Mouse (Mus musculus) myocyte (in vitro differentiated cells): Measurements from ENCODE around the gene Spaca5.

Source experiments
- CEBPB ChIP-seq: IDR thresholded peaks from 2 replicates; pipeline ENCODE4 v1.6.1; 2011; ENCODE audit warnings: mild to moderate bottlenecking, moderate library complexity; ENCODE audit not compliant: poor library complexity, insufficient read depth, severe bottlenecking
- E2F4 ChIP-seq: IDR thresholded peaks from one replicate; pipeline ENCODE4 v1.6.1; 2011; ENCODE audit warnings: mild to moderate bottlenecking, control low read depth, moderate library complexity; ENCODE audit not compliant: insufficient read depth
- MAX ChIP-seq: IDR thresholded peaks from one replicate; pipeline ENCODE4 v1.6.1; 2011; ENCODE audit warnings: low read depth, mild to moderate bottlenecking, control low read depth
- MYOD1 ChIP-seq, 3 experiments: IDR thresholded peaks; one replicate each; pipeline ENCODE4 v1.6.1; 2011; ENCODE audit warnings: control low read depth in 2 of 3, low read depth in 2 of 3, mild to moderate bottlenecking in 2 of 3, moderate library complexity in 1 of 3; ENCODE audit not compliant: insufficient read length in 2 of 3, control insufficient read depth in 1 of 3
- MYOG ChIP-seq, 3 experiments: IDR thresholded peaks; one replicate each; pipeline ENCODE4 v1.6.1; 2011; ENCODE audit warnings: control low read depth in 2 of 3, low read depth in 2 of 3, mild to moderate bottlenecking in 2 of 3; ENCODE audit not compliant: insufficient read length in 2 of 3, control insufficient read depth in 1 of 3, insufficient read depth in 1 of 3
- POLR2A ChIP-seq: IDR thresholded peaks from one replicate; pipeline ENCODE4 v1.6.1; 2011; ENCODE audit warnings: low read depth, mild to moderate bottlenecking, control low read depth, moderate library complexity; ENCODE audit not compliant: insufficient read length
- POLR2AphosphoS2 ChIP-seq: IDR thresholded peaks from one replicate; pipeline ENCODE4 v1.6.1; 2011; ENCODE audit warnings: low read depth, control low read depth; ENCODE audit not compliant: insufficient read length
- SRF ChIP-seq: IDR thresholded peaks from one replicate; pipeline ENCODE4 v1.6.1; 2011; ENCODE audit warnings: low read depth; ENCODE audit not compliant: control insufficient read depth, insufficient read length
- TCF12 ChIP-seq: IDR thresholded peaks from one replicate; pipeline ENCODE4 v1.6.1; 2011; ENCODE audit warnings: mild to moderate bottlenecking, control low read depth; ENCODE audit not compliant: poor library complexity, insufficient read depth, severe bottlenecking
- TCF3 ChIP-seq: IDR thresholded peaks from one replicate; pipeline ENCODE4 v1.6.1; 2011; ENCODE audit warnings: low read depth, control low read depth; ENCODE audit not compliant: insufficient read length
- USF1 ChIP-seq: IDR thresholded peaks from one replicate; pipeline ENCODE4 v1.6.1; 2011; ENCODE audit warnings: low read depth, mild to moderate bottlenecking, control low read depth, moderate library complexity

- TF ChIP-seq POLR2A (no peak), USF1 (no peak), CEBPB (no peak), TCF12 (no peak), TCF3 (no peak), POLR2AphosphoS2 (no peak), MYOD1 (IDR thresholded peaks at IDR 0.05; ENCODE audit: control insufficient read depth in 1 of 3, insufficient read length in 2 of 3, low read depth in 2 of 3) (no peak), MYOG (IDR thresholded peaks at IDR 0.05; ENCODE audit: control insufficient read depth in 1 of 3, insufficient read depth in 1 of 3, insufficient read length in 2 of 3, low read depth in 2 of 3) (no peak), MAX (no peak), E2F4 (no peak), SRF (no peak)
These were observed 5.7 kb upstream of the Spaca5 start for GRCm38 (mm10) chrX:21062544-21062890.
